Mouse (Mus musculus) erythroblast, embryonic 14.5 days (primary cell): ENCODE measurements around the gene Zfp362.

ENCODE experiments used
- GATA1 ChIP-seq: IDR thresholded peaks from 2 replicates; pipeline ENCODE4 v1.6.1; 2012; ENCODE audit warnings: low read length, inconsistent platforms, mixed read lengths
- TAL1 ChIP-seq: IDR thresholded peaks from 3 replicates; pipeline ENCODE4 v1.6.1; 2012; ENCODE audit warnings: low read length, inconsistent platforms, mixed read lengths

- TF ChIP-seq TAL1 (no peak), GATA1 (no peak)
Measured at GRCm38 (mm10) chr4:128770698-128771097, 35.1 kb downstream of the Zfp362 start.
